Mouse (Mus musculus): ENCODE data around the gene Srcap.
A peak's percentile ranks its signal among the peaks of the same experiment; 100 is the strongest.
"Not testable (repeated sequence)": the region's sequence is repeated elsewhere in the genome, so short reads cannot be mapped to it uniquely, and the experiment has no call there.

The Srcap gene

DNA sequence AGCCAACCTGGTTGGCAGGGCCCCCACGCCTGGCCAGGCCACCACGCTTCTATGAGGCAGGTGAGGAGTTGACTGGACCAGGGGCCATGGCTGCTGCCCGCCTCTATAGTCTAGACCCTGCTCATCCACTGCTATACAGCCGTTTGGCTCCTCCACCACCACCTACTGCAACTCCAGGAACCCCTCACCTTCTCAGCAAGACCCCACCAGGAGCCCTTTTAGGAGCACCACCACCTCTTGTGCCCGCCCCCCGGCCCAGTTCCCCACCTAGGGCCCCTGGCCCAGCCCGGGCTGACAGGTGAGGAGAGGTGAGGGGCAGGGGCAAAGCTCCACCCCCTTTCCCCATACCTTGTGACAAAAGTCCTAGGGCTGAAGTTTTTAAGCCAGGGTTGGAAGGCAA is 21.8 kb upstream of the Srcap start:
- DNase-seq (ENCODE audit: low spot score) = no peak

DNA sequence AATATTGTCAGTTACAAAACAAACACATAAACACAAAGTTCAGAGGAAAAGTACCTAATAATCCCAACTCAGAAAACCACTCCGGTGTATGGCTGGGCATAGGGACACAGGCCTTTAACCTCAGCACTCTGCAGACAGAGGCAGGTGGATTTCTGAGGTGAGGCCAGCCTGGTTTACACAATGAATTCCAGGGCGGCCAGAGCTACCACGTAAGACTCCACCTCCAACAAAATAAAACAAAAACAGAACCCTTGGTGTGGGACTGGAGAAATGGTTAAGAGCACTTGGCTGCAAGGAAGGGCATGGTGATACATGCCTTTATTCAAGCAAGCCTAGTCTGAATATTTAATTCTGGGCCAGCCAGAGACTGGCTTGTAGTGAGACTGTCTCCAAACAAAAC is 19.9 kb upstream of the Srcap start:
- DNase-seq (ENCODE audit: low spot score) = peak; percentile 42

DNA sequence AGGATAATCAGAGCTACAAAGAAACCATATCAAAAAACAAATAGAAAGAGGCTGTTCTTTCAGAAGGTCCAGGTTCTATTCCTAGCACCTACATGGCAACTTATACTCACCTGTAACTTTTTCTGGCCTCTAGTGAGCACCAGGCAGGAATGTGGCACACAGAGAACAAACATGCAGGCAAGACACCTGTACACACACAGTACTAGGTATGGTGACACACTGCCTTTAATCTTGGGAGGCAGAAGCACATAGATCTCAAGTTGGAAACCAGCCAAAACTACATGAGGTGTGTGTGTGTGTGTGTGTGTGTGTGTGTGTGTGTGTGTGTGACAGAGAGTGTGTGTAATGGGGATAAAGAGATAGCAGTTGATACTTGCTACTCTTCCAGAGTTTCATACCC is 17.1 kb upstream of the Srcap start:
- no peak for DNase-seq (ENCODE audit: low spot score)

DNA sequence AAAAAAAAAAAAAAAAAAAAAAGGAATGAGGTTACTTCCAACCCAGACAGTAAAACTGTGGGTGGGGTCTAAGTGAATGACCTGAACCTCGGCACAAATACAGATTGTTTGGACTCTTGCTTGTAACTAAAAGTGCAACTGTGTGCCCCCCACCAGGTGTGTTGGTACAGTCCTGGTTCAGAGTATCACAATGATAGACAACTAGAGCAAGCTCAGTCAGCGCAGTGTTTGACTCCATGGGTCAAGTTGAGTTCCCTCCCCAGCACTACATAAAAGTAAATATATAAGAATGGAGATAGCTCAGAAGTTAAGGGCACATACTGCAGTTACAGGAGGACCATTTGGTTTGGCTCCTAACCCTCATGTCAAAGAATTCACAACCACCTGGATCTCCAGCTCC is 14.4 kb upstream of the Srcap start:
- DNase-seq (ENCODE audit: low spot score) = no peak

DNA sequence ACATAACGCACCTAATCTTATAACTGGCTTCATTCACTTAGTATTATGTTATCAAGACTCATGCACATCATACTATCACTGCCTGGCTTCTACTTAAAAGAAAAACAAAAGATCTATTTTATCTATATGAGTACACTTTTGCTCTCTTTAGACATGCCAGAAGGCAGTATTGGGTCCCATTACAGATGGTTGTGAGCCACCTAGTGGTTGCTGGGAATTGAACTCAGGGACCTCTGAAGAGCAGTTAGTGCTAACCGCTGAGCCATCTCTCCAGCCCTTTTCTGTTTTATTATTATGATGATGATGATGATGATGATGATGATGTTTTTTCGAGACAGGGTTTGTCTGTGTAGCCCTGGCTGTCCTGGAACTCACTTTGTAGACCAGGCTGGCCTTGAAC is 13.4 kb upstream of the Srcap start:
- DNase-seq (ENCODE audit: low spot score) = peak; percentile 48

DNA sequence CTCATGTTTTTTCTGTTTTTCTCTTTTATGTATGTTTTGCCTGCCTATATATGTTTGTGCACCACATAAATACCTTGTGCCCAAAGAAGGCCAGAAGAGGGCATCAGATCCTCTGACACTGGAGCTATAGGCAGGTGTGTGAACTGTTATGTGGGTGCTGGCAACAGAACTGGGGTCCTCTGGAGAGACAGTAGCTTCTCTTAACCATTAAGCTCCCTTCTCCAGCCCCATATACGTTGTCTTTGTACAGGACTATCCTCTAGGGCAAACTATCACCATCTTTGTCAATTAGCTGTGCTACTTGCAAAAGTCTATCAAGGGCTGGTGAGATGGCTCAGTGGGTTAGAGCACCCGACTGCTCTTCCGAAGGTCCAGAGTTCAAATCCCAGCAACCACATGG is 3.5 kb upstream of the Srcap start:
- no peak for DNase-seq (ENCODE audit: low spot score)

DNA sequence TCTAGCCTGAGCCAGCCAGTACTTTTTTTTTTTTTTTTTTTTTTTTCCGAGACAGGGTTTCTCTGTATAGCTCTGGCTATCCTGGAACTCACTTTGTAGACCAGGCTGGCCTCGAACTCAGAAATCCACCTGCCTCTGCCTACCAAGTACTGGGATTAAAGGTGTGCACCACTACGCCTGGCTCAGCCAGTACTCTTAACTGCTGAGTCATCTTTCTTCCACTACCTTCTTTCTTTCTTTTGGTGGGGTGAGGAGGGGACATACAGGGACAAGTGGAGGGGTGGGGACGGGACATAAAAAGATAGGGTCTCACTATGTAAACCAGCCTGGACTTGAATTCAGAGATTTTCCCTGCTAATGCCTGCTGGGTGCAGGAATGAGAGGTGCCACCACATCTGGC is 2.0 kb upstream of the Srcap start:
- DNase-seq (ENCODE audit: low spot score) = not testable (repeated sequence)

DNA sequence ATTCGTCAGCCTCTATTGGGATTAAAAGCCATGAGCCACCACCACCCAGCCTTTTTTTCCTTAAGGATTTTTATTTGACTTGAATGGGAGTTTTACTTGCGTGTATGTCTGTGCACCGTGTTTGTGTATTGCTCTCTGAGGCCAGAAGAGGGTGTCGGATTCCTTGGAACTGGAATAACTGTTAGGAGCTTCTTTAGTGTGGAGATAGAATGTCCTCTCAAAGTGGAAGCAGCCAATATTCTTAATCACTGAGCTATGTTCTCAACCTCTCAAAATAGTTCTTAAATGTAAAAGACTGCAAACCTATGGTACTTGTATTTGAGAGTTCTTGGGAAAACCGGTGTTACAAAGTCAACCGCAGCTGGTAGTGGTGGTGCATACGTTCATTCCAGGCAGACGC is 542 bp upstream of the Srcap start:
- peak; percentile 10 for DNase-seq (ENCODE audit: low spot score)

DNA sequence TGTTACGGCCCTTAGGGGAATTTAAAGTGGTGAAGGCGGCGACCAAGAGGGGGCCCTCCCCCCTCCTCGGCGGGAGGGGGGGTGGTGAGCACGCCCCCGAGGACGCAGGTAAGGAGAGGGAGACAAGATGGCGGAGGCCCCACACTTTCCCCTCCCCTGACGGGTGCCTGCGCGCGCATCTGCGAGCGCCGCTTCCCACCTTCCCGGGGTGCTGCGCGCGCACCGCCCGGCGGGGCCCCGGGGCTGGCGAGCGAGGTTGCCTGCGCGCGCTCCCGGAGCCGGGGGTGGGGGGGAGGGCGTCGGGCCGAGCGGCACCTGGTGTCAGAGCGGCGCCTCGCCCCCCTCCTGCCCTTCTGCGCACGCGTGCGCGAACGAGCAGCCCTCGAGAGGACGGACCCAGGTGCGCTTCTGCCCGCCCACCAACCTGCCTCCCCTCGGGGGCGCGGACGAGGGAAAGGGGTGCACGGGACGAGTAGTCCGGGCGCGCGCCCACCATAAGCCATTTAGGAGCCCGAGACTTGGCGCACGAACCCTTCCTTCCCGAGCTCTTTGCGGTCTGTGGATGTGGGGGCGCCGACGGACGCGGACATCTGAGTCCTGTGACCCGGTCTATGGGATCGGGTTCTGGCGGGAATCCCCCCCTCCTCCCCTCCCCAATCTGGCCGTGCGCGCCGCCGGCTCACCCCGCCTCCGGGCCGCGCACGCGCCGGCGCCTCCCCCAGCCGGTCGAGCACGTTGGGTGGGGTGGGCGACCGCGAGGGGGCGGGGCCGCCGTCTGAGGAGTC is 640 bp downstream of the Srcap start:
- DNase-seq (ENCODE audit: low spot score) = peak; percentile 91

DNA sequence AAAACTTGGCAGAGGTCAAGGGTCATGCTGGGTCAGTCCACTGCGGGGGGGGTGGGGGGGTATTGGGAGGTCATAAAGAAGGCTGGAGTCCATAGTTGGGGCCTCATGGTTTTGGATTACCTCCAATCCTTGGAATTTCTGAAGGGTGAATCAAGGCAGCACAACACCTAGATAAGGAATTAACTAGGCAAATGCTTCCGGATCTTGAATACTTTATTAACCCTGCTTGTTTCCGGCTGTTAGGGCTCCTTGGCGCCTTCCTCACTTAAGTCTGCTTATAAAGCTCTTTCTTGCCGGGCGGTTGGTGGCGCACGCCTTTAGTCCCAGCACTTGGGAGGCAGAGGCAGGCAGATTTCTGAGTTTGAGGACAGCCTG is 1.2 kb downstream of the Srcap start:
- no peak for DNase-seq (ENCODE audit: low spot score)

DNA sequence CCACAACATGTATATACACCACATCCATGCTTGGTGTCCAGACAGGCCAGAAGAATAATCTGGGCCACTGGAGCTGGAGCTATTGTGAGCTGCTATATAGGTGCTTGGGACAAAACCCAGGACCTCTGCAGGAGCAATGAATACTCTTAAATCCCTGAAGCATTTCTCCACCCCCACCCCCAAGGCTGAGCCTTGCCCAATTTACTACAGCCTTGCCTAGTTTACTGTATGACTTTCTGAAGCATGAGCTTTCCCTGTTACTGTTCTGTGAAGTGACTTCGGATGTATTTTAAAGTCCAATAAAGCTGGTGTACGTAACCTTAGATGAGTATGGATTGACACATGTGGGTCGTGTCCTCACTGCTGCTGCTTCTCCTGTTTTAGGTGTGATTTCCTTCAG is 2.0 kb downstream of the Srcap start:
- no peak for DNase-seq (ENCODE audit: low spot score)

DNA sequence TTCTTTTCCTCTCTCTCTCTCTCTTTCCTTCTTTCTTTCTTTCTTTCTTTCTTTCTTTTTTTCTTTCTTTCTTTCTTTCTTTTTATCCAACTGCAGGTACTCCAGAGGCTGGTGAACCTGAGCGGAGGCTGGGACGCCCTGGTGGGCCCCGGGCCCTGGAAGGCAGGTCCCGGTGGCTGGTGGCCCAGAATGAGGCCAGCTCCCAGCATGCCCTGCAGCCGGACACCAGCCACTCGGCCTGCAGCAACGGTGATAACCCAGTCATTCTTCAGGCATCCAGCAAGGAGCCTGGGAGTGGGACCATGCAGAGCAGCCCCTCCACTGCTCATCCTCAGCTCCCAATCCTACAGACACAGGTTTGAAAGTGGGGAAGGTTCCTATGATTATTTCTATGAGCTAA is 4.1 kb downstream of the Srcap start:
- no peak for DNase-seq (ENCODE audit: low spot score)

DNA sequence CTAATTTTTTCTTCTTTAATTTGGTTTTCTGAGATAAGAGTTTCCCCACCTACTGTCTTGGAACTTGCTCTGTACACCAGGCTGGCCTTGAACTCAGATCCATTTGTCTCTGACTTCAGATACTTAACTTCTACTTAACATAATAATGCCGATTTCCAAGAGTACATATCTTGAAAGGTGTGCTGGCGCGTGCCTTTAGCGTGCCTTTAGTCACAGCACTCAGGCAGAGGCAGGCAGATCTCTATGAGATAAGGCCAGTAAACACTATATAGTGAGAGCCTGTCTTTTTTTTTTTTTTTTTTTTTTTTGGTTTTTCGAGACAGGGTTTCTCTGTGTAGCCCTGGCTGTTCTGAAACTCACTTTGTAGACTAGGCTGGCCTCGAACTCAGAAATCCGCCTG is 4.6 kb downstream of the Srcap start:
- DNase-seq (ENCODE audit: low spot score) = no peak

DNA sequence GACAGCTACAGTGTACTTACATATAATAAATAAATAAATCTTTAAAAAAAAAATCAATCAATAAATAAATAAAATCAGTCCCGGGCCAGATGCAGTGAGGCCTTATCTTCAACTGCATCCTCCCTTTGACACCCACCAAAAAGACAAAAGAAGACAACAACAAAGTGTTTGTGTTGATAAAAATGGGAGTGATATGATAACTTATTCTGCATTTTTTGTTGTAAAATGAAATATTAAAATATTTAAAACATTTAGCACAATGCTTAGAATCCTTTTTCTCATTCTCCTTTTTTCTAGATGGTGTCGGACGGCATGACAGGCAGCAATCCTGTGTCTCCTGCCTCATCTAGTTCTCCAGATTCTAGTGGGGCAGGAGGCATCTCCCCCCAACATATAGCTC is 7.5 kb downstream of the Srcap start, which contains the start of gene Gm42715:
TSS of gene Gm42715 (plus strand) at position 301 of the 400 bp plus-strand sequence.
- no peak for DNase-seq (ENCODE audit: low spot score)

DNA sequence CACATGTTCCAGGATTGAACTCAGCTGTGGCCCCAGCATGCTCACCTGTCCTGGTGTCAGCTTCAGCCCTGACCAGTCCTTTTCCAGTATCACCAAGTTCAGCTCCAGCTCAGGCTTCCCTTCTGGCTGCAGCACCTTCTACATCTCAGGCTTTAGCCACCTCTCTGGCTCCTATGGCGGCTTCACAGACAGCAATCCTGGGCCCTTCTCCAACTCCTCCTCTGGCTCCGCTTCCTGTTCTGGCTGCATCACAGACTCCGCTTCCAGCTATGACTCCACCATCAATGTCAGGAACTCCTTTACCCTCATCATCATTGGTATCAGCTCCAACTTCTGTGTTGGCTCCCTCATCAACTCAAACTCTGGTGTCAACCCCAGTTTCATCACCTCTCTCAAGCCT is 29.9 kb downstream of the Srcap start:
- DNase-seq (ENCODE audit: low spot score) = no peak

DNA sequence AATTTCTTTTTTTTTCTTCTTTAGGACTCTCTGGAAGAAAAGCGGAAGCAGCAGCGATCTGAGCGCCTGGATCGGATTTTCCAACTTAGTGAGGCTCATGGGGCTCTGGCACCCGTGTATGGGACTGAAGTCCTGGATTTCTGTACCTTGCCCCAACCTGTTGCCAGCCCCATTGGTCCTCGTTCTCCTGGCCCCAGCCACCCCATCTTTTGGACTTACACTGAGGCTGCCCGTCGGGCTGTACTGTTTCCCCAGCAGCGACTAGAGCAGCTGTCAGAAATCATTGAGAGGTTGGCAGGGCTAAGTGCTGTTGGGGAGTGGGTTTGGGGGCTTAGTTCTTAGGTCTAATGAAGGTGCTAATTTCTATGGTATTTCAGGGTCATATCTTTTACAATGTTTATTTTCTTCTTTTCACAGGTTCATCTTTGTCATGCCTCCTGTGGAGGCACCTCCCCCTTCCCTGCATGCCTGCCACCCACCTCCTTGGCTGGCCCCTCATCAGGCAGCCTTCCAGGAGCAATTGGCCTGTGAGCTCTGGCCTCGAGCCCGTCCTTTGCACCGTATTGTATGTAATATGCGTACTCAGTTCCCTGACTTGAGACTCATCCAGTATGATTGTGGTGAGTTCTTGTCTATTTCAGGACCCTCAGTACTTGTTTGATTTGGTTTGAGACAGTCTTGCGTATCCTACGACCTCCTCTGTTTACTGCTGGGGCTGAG is 37.5 kb downstream of the Srcap start:
- no peak for DNase-seq (ENCODE audit: low spot score)

DNA sequence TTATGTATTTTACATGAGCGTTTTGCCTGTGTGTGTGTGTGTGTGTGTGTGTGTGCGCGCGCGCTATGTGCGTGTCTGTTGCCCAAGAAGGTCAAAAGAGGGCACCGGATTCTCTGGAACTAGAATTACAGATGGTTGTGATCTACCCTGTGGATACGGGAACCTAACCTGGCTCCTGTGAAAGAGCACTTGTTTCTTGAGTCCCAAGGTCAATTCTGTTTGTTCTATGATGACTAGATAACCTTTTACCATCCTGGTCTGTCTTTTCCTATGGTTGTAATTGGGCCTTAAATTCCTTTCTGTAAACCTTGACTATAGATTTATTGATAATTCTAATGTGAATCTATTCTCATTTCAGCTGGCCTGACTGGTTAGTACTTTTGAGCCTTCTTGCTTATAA is 39.8 kb downstream of the Srcap start:
- no peak for DNase-seq (ENCODE audit: low spot score)

DNA sequence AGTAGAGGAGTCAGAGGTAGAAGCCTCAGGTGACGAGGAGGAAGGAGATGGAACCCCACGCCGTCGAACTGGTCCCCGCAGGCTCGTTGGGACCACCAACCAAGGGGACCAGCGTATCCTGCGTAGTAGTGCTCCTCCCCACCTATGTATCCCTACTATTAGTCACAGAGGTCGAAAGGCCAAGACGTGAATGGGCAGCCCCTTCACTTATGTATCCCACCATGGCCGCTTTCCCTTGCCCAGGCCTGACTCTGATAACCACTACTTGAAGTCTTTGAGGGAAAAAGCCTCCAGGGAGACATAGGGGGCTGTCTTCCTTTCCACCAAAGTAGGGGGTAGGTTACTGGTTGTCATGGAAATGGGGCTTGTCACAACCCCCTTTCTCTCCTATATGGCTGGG is 48.8 kb downstream of the Srcap start:
- DNase-seq (ENCODE audit: low spot score) = no peak

DNA sequence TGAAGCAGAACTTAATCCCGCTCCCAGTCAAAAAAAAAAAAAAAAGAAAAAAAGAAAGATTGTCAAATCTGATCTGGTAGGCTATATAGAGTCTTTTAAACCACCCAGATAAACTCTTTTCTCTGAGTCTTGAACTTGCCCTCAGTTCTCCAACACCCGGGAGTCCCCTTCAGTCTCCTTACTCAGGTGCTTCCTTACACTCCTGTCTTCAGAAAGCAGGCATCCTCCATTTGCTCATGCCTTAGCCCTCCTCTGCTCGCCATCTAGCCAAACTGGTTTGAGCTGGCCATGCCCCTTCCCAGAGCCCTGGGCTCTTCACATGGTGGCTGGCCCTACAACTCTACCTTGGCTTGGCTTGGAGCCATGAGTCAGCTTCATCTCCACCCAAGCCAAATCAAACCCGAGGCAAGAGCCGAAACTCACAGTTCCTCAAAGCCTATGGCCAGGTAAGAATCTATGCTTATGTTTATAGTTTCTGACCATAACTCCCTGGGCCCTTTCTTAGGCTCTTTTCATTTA is 49.6 kb downstream of the Srcap start, which contains the start of gene Tmem265:
TSS of gene Tmem265 (plus strand) at position 51 of the 519 bp plus-strand sequence.
- peak; percentile 18 for DNase-seq (ENCODE audit: low spot score)

DNA sequence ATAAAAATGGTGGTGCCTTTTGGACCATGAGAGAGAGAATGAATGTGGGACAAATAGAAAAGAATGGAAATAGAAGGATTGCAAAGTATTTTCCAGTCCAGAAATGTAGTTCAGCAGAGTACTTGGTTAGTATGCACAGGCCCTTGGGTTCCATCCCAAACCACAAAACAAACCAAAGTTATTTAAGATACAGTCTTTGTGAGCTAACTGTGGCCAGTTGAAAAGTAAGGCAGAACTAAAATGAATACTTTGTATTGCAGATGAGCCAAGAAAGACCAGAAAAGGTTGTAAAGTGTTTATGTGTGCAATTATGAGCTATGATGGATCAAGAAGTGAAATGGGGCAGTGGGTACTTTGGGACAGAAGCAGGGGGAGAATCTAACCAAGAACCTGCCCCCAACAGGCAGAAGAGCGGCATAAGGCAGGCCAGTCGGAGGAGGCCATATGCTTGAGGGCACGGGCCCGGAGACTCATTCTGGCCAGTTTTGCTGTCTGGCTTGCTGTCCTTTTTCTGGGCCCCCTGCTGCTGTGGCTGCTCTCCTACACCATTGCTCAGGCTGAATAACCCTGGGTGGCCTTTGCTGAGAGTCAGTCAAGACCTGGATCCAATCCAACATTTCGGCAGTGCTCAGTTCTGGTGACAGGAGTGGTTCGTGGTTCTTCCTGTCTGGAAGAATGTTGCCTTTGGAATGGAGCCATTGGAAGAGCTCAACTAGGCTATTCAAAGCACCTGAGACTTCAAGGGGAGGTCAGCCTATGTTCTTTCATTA is 52.8 kb downstream of the Srcap start:
- peak; percentile 48 for DNase-seq (ENCODE audit: low spot score)

DNA sequence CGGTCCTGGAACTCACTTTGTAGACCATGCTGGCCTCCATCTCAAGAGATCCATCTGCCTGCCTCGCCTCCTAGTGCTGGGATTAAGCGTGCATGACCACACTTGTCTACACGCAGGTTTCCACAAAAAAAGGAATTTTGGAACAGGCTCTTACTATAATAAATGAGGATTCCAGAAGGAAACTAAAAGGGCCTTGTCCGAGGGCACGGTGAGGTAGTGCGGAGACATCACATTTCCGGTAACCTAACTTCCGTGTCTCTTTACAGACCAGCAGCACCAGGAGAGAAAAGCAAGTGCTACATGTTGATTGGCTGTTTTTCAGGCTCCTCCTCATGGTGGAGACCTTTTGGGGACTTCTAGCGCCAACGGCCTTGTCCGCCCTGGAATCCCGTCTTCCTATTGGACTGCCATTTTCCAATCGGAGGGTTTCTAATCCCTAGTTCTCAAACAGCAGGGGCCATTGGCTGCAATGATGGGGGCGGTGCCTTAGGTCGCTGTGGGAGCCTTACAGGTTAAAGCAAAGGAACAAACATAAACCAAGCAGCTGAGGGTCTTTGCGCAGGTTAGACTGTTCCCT is 61.2 kb downstream of the Srcap start, which contains the start of gene Phkg2:
TSS of gene Phkg2 (plus strand) at position 446 of the 577 bp plus-strand sequence.
- DNase-seq (ENCODE audit: low spot score) = peak; percentile 99

DNA sequence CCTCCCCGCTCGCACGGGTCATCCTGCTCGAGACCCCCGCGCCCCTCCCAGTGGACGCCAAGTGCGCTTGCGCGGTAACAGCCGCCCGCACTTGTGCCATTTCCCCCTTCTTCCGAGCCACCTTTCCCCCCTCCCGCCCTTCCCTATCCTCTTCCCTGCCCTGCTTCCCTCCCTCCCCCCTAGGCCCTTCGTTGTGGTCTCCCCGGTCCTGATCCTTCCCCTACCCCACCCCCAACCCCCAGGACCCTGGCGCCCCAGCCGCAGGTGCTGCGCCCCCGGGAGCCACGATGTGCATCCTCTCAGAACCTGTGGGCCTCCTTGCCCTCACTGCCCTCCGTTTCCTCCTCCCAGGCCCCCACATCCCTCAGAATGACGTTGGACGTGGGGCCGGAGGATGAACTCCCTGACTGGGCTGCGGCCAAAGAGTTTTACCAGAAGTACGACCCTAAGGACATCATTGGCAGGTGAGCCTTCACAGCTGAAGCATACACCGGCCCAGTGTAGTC is 61.8 kb downstream of the Srcap start:
- no peak for DNase-seq (ENCODE audit: low spot score)

Measured in lung, postnatal 25 days (tissue).